Mouse (Mus musculus) T-helper 2 cell (primary cell): ENCODE measurements around the gene Zfp560.
"Not testable (repeated sequence)": the region's sequence is repeated elsewhere in the genome, so short reads cannot be mapped to it uniquely, and the experiment has no call there.

ENCODE experiments used
- in situ Hi-C: fragments of 300-600 bp; cut with MboI, MseI; formaldehyde crosslinking; loops from one replicate; pipeline ENCODE4 v1.15.1; 2025; ENCODE audit warnings: high pct_unique_total_duplicates

Zfp560 gene

DNA sequence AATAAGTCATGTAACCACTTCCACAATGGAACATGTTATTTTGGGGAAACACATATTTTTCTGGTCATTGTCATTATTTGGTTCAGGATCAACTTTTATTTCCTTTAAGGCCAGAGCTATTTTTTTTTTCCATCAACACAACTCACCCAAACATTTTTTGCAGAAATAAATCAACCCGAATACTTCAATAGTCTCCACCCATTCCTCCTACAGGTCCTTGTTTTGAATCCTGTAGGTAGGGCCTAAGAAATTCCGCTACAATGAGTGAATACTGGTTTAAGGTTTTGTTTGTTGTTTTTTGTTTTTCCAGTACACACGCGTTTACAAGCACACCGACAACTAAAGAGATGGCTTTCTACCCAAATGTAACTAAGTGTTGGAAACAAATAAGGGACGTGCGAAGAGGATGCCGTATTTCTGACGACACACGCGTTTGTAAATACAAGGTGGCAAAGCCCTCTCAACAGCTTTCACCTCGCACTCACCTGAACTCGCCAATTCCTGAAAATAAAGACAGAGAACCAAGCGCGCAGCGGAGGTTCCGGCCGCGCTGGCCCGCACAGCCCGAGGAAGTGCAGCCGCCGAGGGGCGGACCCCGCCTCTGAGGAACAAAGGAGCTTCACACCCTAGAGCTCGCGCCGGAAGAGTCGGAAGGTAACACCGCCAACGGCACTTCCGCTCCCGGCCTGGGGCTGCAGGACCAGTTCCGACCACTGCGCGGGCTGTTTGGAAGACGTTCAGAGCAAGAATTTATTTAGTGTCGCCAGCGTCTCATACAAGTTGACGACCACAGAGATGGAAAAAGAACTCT, at the start of gene Zfp560:
Gene Zfp560, minus strand, starts transcription at position 646 of the 811 bp plus-strand sequence.
- in situ Hi-C loops, result no loop called here

DNA sequence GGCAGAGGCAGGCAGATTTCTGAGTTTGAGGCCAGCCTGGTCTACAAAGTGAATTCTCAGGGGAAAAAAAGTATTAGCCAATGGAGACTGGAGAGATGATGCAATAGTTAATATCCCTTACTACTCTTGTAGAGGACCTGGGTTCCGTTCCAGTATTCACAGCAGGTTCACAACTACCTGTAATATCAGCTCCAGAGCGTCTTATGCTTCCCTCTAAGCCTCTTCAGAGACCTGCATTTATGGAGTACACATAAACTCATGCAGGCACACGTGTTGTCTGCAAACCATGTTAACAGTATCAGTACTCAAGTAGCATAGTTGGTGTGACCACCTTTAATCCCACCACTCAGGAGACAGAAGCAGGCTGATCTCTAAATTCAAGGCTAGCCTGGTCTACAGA, 45.0 kb upstream of the Zfp560 start:
- in situ Hi-C loops, result no loop called here

DNA sequence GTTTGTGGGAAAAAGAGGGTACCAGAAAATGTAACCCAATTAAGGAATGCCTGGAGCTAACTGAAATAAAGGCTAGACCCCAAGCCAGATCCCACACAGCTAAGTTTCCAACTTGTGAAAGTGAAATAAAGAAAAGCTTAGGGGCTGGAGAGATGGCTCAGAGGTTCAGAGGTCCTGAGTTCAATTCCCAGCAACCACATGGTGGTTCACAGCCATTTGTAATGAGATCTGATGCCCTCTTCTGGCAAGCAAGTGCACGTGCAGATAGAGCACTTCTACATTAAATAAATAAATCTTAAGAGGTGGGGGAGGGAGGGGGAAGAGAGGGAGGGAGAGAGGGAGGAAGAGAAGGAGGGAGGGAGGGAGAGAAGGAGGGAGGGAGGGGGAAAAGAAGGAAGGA, 26.5 kb upstream of the Zfp560 start:
- in situ Hi-C loops, result no loop called here

DNA sequence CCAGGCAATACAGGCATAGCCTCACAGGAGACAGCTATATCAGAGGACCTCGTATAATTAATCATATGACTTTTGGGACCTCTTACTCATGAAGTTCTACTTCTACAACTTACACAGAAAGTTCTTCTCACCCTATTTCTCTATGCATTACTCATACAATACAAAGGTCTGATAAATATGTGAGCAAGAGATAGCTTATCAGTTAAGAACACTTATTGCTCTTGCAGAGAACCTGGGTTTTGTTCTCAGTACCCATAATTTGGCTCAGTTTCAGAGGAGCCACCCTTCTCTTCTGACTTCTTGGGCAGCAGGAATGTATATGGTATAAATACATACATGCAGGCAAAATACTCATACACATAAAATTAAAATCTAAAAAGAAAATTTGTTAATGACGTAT, 24.3 kb upstream of the Zfp560 start:
- in situ Hi-C loops, result loop anchor here (10.0 kb wide), 1 partner anchor 985 kb away; no protein-coding TSS in a partner anchor

DNA sequence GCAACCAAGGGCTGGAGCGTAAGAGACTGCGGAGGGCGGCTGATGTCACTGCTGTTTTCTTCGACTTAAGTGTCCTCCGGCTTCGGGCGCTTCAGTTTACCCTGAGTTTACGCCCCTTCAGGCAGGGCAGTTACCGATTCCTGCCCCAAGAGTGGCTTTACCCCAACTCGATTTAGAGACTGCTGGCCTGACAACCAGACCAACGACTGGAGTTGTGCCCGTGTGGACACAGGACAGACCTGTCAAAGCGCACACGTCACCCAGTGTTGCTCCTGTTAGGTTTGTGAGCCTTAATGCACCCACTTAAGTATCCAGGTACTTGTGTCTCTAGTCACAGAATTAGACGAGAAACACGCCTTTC, 346 bp upstream of the Zfp560 start:
- in situ Hi-C loops, result no loop called here

DNA sequence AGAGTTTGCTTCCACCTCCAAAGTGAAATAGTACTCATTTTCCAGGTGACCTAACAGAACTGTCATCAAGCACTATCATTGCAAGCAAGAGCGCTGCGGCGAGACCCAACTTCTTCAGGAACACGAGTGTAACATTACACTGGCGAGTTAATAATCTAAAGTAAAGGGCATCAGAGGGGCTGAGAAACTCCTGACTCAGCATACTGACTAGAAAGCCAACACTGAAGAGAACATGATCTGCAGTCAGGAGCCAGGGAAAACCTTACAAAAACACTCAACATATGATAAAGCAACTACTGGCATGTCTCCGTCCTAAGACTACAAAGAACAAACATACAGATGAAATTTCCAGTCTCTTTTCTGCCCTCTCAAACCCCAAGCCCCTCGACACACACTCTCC, 1.3 kb downstream of the Zfp560 start:
- in situ Hi-C loops, result no loop called here

DNA sequence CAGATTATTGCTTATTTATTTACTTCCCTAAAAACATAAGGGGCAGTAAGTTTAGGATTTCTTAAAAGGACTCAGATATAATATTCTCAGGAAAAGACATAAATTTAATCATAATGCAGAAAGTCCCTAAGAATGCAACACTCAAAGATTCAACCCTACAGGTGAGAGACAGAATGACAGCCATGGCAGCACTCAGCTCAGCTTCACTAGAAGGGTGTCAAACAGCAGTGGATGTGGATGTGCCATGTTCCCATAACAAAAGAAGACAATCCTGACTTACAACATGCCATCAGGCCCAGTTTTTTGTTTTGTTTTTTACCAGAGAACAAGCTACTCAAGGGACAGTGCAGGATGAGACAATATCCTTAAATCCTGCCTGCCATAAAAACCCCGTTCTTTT, 10.3 kb downstream of the Zfp560 start:
- in situ Hi-C loops, result no loop called here

DNA sequence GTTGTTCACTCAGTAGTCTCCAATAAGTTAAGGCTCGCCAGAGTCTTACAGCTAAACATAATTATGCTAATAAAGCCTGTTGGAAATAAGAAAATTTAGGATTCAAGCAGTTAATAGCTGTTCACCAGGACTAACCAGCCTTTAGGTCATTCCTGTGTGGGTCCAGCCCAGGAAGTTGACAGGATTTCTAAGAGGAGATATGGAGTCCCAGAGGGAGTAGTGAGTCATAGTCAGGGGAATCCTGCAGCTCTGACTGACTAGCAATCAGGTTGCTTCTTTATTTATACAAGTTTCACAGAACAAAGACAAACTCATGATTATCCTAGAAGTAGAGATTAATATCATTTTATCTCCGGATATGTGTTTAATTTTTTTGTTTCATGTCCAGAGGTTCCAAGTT, 17.7 kb downstream of the Zfp560 start:
- in situ Hi-C loops, result no loop called here

DNA sequence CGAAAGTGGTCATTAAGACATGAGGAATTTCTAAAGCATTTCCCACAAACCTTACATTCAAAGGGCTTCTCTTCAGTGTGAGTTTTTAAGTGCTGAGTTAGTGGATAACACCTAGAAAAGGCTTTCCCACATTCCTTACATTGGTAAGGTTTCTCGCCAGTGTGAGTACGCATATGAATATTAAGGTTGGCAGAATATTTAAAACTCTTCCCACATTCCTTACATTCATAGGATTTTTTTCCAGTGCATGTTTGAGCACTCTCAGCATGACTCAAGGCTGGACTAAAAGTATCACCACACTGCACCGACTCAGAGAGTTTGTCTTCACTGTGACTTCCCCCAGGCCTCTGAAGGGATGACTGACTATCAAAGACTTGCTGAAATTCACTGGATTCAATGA, 36.5 kb downstream of the Zfp560 start:
- in situ Hi-C loops, result no loop called here

DNA sequence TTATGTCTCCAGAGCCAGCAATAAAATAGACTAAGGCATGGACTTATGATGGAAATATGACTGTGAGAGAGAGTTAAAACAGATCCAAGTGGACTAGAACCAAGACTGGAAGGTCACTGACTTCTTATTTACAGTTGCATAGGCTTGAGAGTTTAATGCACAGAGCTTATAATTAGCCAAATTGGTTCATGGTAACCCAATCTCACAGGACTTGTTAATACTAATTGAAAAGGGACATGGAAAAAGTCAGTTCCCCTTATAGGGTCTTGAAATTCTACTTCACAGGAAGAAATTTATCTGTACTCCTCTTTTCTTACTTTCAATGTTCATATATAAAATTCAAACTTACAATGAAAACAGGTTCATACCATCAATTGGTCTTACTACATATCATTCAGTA, 49.0 kb downstream of the Zfp560 start, which contains the start of gene Olfr18:
Gene Olfr18, minus strand, starts transcription at position 101 of the 400 bp plus-strand sequence.
- in situ Hi-C loops, result no loop called here

DNA sequence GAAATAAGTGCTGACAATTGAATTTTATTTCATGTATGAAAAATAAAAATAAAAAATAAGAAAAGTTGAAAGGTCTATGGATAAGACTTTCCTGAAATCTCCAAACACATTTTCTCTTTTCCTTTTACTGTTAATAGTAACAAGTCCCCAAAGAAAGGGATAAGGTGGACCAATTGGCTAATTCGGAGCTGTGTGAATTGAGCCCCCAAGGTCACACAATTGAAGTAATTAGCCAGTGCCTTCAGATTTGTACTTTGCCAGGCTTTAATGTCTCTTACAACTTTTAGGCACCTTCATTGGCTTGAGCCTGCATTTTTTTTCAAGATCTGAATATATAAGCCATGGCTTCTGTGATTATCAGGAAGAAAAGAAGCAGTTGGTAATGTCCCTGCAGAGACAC, 86.7 kb downstream of the Zfp560 start, which contains the start of gene Olfr873:
Gene Olfr873, plus strand, starts transcription at position 301 of the 400 bp plus-strand sequence.
- in situ Hi-C loops, result no loop called here

DNA sequence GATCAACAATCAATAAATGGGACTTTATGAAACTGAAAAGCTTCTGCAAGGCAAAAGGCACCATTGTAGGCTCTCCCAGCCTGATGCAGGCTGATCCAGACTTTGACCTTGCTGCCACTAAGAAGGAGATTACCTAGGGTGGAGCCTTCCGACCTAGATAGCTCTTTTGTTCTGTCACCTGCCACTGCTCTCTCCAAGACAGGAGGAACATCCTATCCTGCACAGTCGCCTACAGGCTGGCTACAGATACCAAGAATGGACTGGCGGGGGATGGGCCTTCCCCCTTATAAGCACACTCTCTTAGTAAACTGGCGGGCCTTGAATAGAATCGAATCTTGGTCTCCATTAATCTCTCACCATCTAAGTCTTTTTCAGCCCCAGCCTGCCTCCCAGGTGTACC, 89.4 kb downstream of the Zfp560 start:
- in situ Hi-C loops, result not testable (repeated sequence)
